Mouse (Mus musculus): ENCODE measurements at regions not wholly inside any gene's neighbourhood (a gene's known extent, or its start where the extent isn't known, plus 50 kb on each side); places are given as distances from the start of the nearest gene placed in this dataset.

DNA sequence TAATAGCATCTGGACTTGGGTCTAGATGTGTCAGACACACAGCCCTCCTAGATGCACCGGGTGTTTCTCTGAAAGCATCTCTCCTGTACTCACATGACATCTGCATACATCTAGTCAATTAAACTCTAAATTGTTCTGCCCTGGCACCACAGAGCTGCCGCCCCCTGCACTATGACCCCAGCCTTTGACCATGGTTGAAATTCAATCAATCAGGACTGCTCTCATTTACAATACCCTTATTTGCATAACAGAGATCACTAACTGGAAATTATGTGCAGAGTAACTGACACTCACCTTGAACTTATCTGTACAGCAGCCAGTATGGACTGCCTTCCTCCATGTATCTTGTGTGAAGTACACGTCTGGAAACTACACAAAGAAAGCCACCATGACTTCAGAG is 193.5 kb upstream of the Arpp21 start:
- DNase-seq, result no peak

DNA sequence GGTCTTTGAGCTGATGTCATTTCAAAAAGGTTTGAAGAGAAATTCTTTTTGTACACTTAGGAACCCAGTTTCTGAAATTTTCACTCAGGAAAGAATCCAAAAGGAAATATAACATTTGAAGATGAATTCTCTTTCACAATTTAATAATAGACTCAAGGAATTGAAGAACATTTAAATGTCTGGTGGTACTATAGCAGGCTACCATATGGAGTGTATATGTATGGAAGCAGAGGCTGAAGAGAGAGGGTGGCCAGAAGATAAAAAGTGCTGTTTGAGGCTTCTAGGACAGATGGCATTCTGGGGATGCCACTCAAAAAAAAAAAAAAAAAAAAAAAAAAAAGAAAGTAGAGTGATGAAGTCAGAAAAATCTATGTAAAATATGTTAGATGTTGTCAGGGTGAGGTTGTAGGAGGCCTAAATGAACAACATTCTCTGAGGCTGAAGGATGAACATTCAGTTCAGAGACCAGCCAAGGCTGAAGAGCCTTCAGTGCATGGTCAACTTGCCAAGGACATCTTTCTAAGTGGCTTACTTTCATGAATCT is 170.1 kb upstream of the Arpp21 start:
- DNase-seq, result no peak

DNA sequence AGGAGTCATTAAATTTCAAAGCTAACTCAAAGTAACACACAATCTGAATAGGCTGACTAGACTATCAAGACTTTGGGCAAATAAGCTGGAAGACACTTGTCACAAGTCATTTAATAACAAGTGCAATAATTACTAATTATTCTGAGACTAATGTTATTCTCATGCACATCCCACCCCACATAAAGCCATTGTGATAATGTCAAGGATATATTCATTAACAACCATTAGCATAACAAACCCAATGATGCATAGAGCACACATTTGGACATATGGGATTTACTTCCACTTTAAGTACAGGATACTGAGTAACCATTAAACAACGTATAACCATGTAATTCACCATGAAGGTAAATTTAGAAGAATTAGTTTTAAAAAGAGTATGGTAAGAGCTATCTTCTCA is 135.0 kb upstream of the Arpp21 start:
- DNase-seq, result no peak

DNA sequence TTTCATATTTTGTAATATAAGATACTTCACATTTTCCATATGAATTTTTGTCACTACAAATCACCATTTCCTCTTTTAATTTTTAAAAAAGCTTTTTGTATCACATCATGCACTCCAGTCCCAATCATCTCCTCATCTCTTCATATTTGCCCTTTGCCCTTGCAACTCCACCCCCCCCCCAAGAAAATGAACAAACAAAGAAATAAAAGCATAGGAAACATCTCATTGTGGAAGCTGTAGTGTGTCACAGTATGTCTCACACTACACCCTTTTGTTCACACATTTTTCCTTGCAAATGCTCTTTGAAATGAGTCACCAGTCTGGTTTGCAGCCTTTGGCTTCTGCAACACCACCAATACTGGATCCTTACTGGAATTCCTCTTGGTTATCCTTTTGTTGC is 131.6 kb upstream of the Arpp21 start:
- DNase-seq, result no peak

DNA sequence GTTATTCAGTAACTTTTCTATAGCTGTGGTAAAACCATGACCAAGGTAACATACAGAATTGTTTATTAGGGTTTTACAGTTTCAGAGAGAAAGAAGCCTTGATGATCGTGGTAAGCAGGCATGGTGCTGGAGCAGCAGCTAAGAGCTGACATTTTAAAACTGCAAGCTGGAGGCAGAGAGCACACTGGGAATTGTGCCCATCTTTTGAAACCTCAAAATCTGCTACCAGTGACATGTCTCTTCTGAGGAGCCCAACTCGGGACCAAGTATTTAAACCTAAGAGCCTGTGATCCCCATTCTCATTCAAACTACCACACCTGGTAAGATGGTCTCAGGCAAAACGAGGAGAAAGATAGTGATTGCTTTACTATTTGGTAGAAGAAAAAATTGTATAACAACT is 125.6 kb upstream of the Arpp21 start:
- DNase-seq, result no peak

DNA sequence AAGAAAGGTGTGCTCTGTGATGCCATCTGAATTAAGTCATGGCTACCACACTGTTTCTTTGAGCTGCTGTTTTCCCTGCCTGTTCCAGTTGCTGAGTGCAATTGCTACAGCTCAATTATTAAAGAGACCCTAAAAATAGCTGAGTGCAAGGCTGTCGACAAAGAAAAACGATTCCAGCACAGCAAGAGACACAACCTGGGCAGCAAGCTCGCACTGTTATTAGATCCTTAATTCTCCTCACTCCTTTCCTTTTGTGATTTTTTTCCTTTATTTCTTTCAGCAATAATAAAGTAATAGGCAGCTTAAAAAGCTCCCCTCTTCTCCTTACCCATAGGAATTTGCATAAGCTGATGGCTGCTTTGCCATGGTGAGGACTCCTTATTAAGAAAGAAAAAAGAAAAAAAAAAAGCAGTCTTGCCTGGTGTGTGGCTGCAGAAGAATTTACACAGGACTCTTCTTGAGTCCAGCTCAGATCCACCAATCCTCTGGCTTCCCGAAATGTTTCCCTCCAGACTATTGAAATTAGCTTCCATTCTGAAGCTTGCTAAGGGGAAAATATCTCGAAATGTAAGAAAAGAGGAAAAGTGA is 123.1 kb upstream of the Arpp21 start:
- no peak for DNase-seq

DNA sequence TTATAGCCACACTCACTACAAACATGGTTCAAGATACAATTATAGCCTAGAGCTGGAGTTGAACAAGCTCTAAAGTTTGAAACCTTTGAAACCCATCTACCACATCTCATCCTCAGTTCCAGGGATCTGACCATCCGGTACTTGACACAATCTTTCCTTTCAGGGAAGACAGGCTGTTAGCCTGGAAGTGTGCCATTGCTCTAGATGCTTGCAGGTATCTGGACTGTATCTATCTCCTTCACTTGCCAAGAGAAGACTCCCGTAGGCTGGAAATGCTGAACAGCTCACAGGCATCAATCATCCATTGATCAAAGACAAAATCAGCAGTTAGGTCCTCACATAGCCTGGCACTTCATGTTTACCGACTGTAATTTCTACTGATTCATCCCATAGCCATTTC is 117.5 kb upstream of the Arpp21 start:
- no peak for DNase-seq

DNA sequence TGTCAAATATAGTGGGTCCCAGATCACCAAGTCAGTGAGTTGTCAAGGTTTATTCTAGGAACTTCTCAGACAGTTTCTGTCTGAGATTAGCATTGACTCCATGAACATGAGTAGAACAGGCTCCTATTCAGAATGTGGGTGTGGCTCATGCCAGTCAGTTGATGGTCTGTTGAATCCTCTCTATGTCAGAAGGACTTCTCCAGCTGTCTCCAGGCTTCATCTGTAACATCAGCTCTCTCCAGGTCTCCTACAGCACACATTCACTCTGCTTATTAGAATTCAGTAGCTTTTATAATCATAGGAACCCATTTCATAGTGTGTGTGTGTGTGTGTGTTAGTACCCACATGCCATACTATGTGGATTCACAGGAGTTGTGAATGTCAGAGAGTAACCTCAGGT is 113.2 kb upstream of the Arpp21 start:
- no peak for DNase-seq

DNA sequence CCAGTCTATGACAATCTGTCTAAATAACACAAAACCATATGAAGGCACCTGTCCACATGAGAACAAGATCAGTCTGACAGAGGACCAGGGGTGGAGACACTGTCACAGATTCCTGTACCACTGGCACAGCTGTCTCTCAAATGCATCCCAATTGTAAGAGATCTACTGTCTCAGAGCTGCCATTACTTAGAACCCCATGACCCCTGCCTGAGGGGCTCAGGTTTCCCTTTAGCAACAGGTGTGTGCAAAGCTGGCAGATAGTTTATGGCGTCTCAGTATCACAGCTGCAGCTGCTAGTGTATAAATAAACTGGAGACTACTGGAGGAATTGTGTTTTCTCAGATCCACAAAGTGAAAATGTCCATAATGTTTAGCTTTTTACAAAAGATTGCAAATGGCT is 109.1 kb upstream of the Arpp21 start:
- peak in 1 of 2 experiments; percentile 5 for DNase-seq

DNA sequence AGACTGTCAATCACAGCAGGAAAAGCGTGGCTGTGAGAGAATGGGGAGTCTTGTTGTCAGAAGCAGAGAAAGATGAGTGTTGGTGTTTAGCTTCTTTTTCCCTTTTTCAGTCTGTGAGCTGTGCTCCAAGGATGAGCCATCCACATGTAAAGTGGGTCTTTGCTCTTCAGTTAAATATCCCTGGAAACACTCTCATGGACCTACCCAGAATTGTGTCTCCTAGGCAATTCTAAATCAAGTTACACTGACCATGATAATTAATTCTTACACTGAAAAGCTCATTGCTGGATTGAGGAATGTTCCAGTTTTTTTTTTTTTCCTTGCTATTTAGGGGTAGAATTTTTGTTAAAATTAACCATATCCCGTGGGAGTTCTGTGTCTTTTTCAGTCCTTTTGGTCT is 104.6 kb upstream of the Arpp21 start:
- DNase-seq, result no peak

DNA sequence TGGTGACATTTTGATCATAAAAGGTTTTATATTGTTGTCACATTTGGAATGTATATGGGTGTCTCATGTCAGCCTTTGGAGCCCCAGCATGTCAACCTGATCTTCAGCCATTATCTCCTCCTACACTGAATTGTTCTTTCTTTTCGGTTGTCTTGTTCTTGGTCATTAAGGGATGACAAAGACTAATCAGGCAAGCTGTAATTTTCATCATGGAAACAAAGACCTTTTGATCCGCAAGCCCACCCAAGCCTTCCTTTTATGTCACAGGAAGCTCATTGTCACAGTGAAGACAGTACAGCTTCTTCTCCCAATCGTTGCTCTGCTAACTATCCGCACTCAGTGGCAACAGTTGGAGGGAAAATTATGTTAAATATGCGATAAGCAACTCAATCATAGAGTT is 84.3 kb upstream of the Arpp21 start:
- no peak for DNase-seq

DNA sequence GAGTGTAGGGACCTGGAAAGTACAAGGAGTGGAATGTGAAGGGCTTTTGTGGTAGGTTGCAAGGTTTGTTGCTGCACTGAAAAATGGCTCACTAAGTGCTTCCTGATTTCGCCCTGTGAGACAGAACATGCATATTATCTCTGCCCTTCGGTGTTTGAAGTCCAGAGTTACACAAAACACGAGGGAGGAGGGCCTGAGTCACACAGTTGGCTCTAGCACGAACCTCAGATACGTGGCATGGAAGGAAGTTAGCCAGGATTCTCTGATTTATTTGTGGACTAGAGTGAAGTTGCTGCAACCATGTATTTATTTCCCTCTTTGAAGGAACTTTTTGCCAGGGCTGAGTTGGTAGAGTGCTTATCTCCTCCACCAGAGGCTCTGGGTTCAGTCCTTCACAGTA is 73.2 kb upstream of the Arpp21 start:
- DNase-seq, result no peak

DNA sequence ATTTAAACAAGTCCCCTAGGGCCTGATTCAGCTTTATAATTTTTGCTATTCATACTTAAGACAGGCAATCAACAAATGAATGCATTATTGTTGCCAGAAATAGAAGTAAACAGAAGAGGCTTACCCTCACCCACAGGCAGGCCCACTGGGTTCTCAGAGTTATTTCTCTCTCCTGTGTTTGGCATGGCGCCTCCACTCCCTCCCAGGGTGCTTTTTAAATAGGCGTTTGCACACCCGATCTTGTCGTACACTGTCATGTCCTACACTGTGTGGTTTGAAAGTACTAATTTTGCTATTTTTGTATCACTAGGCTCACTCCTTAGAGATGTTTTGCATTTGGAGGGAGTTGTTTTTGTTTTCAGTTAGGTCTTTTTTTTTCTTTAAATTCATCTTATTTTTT is 72.1 kb upstream of the Arpp21 start:
- no peak for DNase-seq

DNA sequence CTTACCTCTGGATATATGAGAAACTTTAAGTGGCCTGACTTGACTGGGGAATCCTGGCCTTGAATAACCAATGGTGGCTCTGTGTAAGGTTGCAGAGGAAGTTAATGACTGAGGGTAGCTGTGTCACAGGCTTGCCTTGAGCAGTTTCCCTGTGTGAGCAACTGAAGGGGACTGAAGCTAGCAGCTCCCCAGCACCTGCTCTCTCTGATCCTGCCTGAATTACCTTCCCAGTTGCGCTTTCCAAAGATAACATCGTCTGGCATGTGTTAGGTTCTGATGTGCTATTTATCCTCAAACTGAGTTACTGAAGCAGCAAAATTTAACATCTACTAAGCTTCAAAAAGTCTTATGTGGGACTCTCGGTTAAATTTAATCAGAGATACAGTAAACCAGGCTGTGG is 56.1 kb upstream of the Arpp21 start:
- DNase-seq, result no peak
